In genomic region chr7:98501078-98501477, GRCm38 (mm10) we compare ENCODE assay signal across 20 mouse cellular contexts. TPM values are rescaled to one million over a fixed set of nuclear protein-coding genes. Genes with fewer than 3 reads are reported as not detected.
DNase-seq lines count a peak whose midpoint lies in the region; ATAC-seq and TF ChIP-seq lines count a peak whose summit lies in the region.
"Had no signal": no experiment of that assay in that cellular context is flagged by ENCODE, and none has a peak within 500 bp of the region (broad histone marks: within the 10 kb centered on the region; RNA-seq: fewer than 3 reads in every experiment).

No protein-coding gene starts in this region.

- no peaks in the 10 kb centered on the region for H3K9me3 ChIP-seq in limb, embryonic 11.5 days (ENCODE audit: control insufficient read depth, low read length)
- no peaks in the 10 kb centered on the region for H3K9me3 ChIP-seq in limb, embryonic 10.5 days (replicated peaks)
- H3K9me3 ChIP-seq in embryonic facial prominence, embryonic 14.5 days (ENCODE audit: control insufficient read depth, low read length) = no peaks in the 10 kb centered on the region
- H3K9me3 ChIP-seq in lung, postnatal 0 days (ENCODE audit: low read length) = no peaks in the 10 kb centered on the region
- H3K9me3 ChIP-seq: embryonic facial prominence, embryonic 12.5 days; forebrain, embryonic 15.5 days; liver, embryonic 15.5 days; midbrain, embryonic 12.5 days; neural tube, embryonic 12.5 days had no signal

- peaks cover 18% of the 10 kb centered on the region for H3K4me1 ChIP-seq in heart, adult 2 months (ENCODE audit: control insufficient read depth, insufficient read depth, low read length)
- peaks cover 17% of the 10 kb centered on the region for H3K4me1 ChIP-seq in limb, embryonic 11.5 days (ENCODE audit: control insufficient read depth, insufficient read depth, low read length)
- H3K4me1 ChIP-seq in limb, embryonic 10.5 days = peaks cover 79% of the 10 kb centered on the region
- peaks cover 34% of the 10 kb centered on the region for H3K4me1 ChIP-seq in embryonic facial prominence, embryonic 14.5 days (ENCODE audit: control insufficient read depth, insufficient read depth, low read length)
- H3K4me1 ChIP-seq in lung, postnatal 0 days (ENCODE audit: insufficient read depth, low read depth, low read length) = no peaks in the 10 kb centered on the region

- peak overlapping the region; percentile 65 for H3K27ac ChIP-seq in heart, adult 2 months
- H3K27ac ChIP-seq in limb, embryonic 11.5 days (replicated peaks; ENCODE audit: low read depth, low read length) = no peak overlapping the region
- no peak overlapping the region; the same call in 1 of the 2 replicates for H3K27ac ChIP-seq in limb, embryonic 10.5 days
- H3K27ac ChIP-seq in embryonic facial prominence, embryonic 14.5 days (replicated peaks; ENCODE audit: low read depth, low read length) = peak overlapping the region; percentile 63
- H3K27ac ChIP-seq in lung, postnatal 0 days (ENCODE audit: low read length) = no peak overlapping the region
- H3K27ac ChIP-seq: forebrain, embryonic 15.5 days; hindbrain, embryonic 14.5 days; liver, embryonic 15.5 days; midbrain, embryonic 12.5 days; neural tube, embryonic 12.5 days had no signal

- H3K79me2 ChIP-seq in heart, adult 2 months (replicated peaks; ENCODE audit: control insufficient read depth, insufficient read depth, low read length) = no peaks in the 10 kb centered on the region

- no peaks in the 10 kb centered on the region for H3K36me3 ChIP-seq in heart, adult 2 months (ENCODE audit: control insufficient read depth, insufficient read depth, low read length)
- no peaks in the 10 kb centered on the region for H3K36me3 ChIP-seq in limb, embryonic 11.5 days (ENCODE audit: control insufficient read depth, insufficient read depth, low read length)
- H3K36me3 ChIP-seq in limb, embryonic 10.5 days = peaks cover 2% of the 10 kb centered on the region; the same call in 1 of the 2 replicates
- H3K36me3 ChIP-seq in embryonic facial prominence, embryonic 14.5 days (ENCODE audit: control insufficient read depth, insufficient read depth, low read length) = no peaks in the 10 kb centered on the region
- H3K36me3 ChIP-seq in lung, postnatal 0 days (ENCODE audit: insufficient read depth, low read length) = peaks cover 8% of the 10 kb centered on the region; the same call in 1 of the 2 replicates
- H3K36me3 ChIP-seq: embryonic facial prominence, embryonic 12.5 days; forebrain, embryonic 15.5 days; liver, embryonic 15.5 days; midbrain, embryonic 12.5 days; neural tube, embryonic 12.5 days had no signal

- WGBS in heart, adult 2 months = 98% methylated on average over 7 of the region's 7 CpGs
- 93% methylated on average over 7 of the region's 7 CpGs for WGBS in limb, embryonic 11.5 days
- WGBS in limb, embryonic 10.5 days = 94% methylated on average over 7 of the region's 7 CpGs
- 97% methylated on average over 7 of the region's 7 CpGs for WGBS in embryonic facial prominence, embryonic 14.5 days
- WGBS in lung, postnatal 0 days = 92% methylated on average over 7 of the region's 7 CpGs

- no peak for ATAC-seq in limb, embryonic 11.5 days (ENCODE audit: insufficient number of reproducible peaks, low FRiP score, low TSS enrichment, low read depth)
- no peak for ATAC-seq in embryonic facial prominence, embryonic 14.5 days (ENCODE audit: low read depth)
- no peak for ATAC-seq in lung, postnatal 0 days
- ATAC-seq: forebrain, embryonic 15.5 days had no signal

- TF ChIP-seq POLR2A in heart, adult 2 months (IDR thresholded peaks at IDR 0.05; ENCODE audit: insufficient read depth, low read depth, low read length) = no peak
- no peak for TF ChIP-seq POLR2A in brain, embryonic 14.5 days (IDR thresholded peaks at IDR 0.05; ENCODE audit: borderline replicate concordance, extremely low read depth, insufficient read depth, insufficient read length, poor library complexity, severe bottlenecking)

- H3K4me3 ChIP-seq in heart, adult 2 months = no peak overlapping the region
- no peak overlapping the region for H3K4me3 ChIP-seq in limb, embryonic 11.5 days (ENCODE audit: low read depth, low read length)
- no peak overlapping the region for H3K4me3 ChIP-seq in limb, embryonic 10.5 days
- no peak overlapping the region for H3K4me3 ChIP-seq in embryonic facial prominence, embryonic 14.5 days (ENCODE audit: low read depth, low read length)
- no peak overlapping the region for H3K4me3 ChIP-seq in lung, postnatal 0 days (ENCODE audit: low read depth, low read length)
- H3K4me3 ChIP-seq: embryonic facial prominence, embryonic 12.5 days; forebrain, embryonic 15.5 days; liver, embryonic 15.5 days; midbrain, embryonic 12.5 days; neural tube, embryonic 12.5 days had no signal

- TF ChIP-seq CTCF in heart, adult 2 months (IDR thresholded peaks at IDR 0.05) = no peak
- no peak for TF ChIP-seq CTCF in brain, embryonic 14.5 days (IDR thresholded peaks at IDR 0.05; ENCODE audit: borderline replicate concordance, extremely low read depth, insufficient read depth, insufficient read length)
- TF ChIP-seq CTCF in lung, postnatal 0 days (IDR thresholded peaks at IDR 0.05) = no peak

- intact Hi-C loops in heart, adult 2 months (cut with DNase I) = no loop called here

- H3K4me2 ChIP-seq in limb, embryonic 11.5 days (ENCODE audit: low read depth, severe bottlenecking) = no peak overlapping the region
- no peak overlapping the region for H3K4me2 ChIP-seq in embryonic facial prominence, embryonic 14.5 days (ENCODE audit: low read depth, low read length)
- no peak overlapping the region for H3K4me2 ChIP-seq in lung, postnatal 0 days (replicated peaks; ENCODE audit: low read depth, low read length)
- H3K4me2 ChIP-seq: embryonic facial prominence, embryonic 12.5 days; forebrain, embryonic 15.5 days; hindbrain, embryonic 14.5 days; liver, embryonic 15.5 days; midbrain, embryonic 12.5 days; neural tube, embryonic 12.5 days had no signal

- peak in 1 of 2 experiments; percentile 3 for DNase-seq in heart, adult 2 months
- DNase-seq in heart, adult 18-20 months = no peak
- DNase-seq in limb, embryonic 11.5 days (ENCODE audit: low spot score) = no peak
- no peak for DNase-seq in limb, embryonic 10.5 days (ENCODE audit: low spot score)
- DNase-seq in brain, embryonic 14.5 days (ENCODE audit: low read depth) = peak; percentile 17
- DNase-seq in embryonic facial prominence, embryonic 14.5 days (ENCODE audit: low spot score) = no peak
- no peak for DNase-seq in c-Kit-positive CD71-positive TER-119-positive erythroid progenitor cells, embryonic 14.5 days (ENCODE audit: low spot score)
- DNase-seq in lung, postnatal 0 days (ENCODE audit: low spot score) = no peak
- DNase-seq: adrenal gland, postnatal 25 days; cerebellum, adult 11 months; cerebellum, postnatal 14 days; kidney, adult 11 months; lung, postnatal 14 days; thymus, postnatal 36 days had no signal

- no peaks in the 10 kb centered on the region for H3K27me3 ChIP-seq in heart, adult 2 months (ENCODE audit: control insufficient read depth, insufficient read depth, low read length)
- H3K27me3 ChIP-seq in limb, embryonic 11.5 days (ENCODE audit: control insufficient read depth, insufficient read depth, low read length) = no peaks in the 10 kb centered on the region
- peaks cover 14% of the 10 kb centered on the region; the same call in 1 of the 2 replicates for H3K27me3 ChIP-seq in limb, embryonic 10.5 days (ENCODE audit: low read depth, poor library complexity, severe bottlenecking)
- no peaks in the 10 kb centered on the region for H3K27me3 ChIP-seq in embryonic facial prominence, embryonic 14.5 days (replicated peaks; ENCODE audit: control insufficient read depth, insufficient read depth, low read length)
- no peaks in the 10 kb centered on the region for H3K27me3 ChIP-seq in lung, postnatal 0 days (replicated peaks; ENCODE audit: insufficient read depth, low read length)
- H3K27me3 ChIP-seq: embryonic facial prominence, embryonic 12.5 days; forebrain, embryonic 15.5 days; liver, embryonic 15.5 days; midbrain, embryonic 12.5 days; neural tube, embryonic 12.5 days had no signal

- TF ChIP-seq EP300 in heart, adult 2 months (IDR thresholded peaks at IDR 0.05; ENCODE audit: insufficient read depth, low read depth, low read length) = no peak
- TF ChIP-seq EP300 in lung, postnatal 0 days (IDR thresholded peaks at IDR 0.05) = no peak

- no peak overlapping the region for H3K9ac ChIP-seq in heart, adult 2 months (ENCODE audit: low read depth, low read length)
- H3K9ac ChIP-seq in limb, embryonic 11.5 days (ENCODE audit: low read length) = peak overlapping the region; percentile 30; the same call in 1 of the 2 replicates
- H3K9ac ChIP-seq in embryonic facial prominence, embryonic 14.5 days (ENCODE audit: low read depth, low read length) = no peak overlapping the region
- H3K9ac ChIP-seq in lung, postnatal 0 days (replicated peaks; ENCODE audit: low read depth) = no peak overlapping the region
- H3K9ac ChIP-seq: embryonic facial prominence, embryonic 12.5 days; forebrain, embryonic 15.5 days; hindbrain, embryonic 14.5 days; liver, embryonic 15.5 days; midbrain, embryonic 12.5 days; neural tube, embryonic 12.5 days had no signal

RNA-seq across cellular contexts. Expression of gene Lrrc32, which starts 12.0 kb away (rescaled TPM):
- 10 to 100 TPM; 13.6 to 13.7 TPM for total RNA-seq in heart, adult 2 months (2021)
- 14.5 and 21.9 TPM in 2 replicates for polyA plus RNA-seq in heart, adult 2 months (2012; rRNA removed)
- 1 to 10 TPM; 7.5 to 8.0 TPM for total RNA-seq in heart, adult 18-20 months (2021)
- polyA plus RNA-seq in limb, embryonic 11.5 days (2014; fragmentation: Nextera tagmentation; extraction: Ambion mirVana) = 2.4 and 3.4 TPM in 2 replicates
- polyA plus RNA-seq in limb, embryonic 10.5 days (2016; fragmentation: Nextera tagmentation; extraction: Ambion mirVana) = 2.8 and 3.6 TPM in 2 replicates
- polyA plus RNA-seq in brain, embryonic 14.5 days (2012; rRNA removed) = 3.8 and 6.7 TPM in 2 replicates
- polyA plus RNA-seq in embryonic facial prominence, embryonic 14.5 days (2014; fragmentation: Nextera tagmentation; extraction: Ambion mirVana) = 9.7 and 10.6 TPM in 2 replicates
- 5.7 and 6.4 TPM in 2 replicates for polyA plus RNA-seq in lung, postnatal 0 days (2015; fragmentation: Nextera tagmentation; extraction: Ambion mirVana)

Comparison
In these comparisons a context has a peak if more than half of its experiments do, and no peak if none do; other contexts are left out.
1. H3K27ac ChIP-seq: peak in heart, adult 2 months (single experiment) and embryonic facial prominence, embryonic 14.5 days (single experiment); none in limb, embryonic 11.5 days (single experiment), limb, embryonic 10.5 days (single experiment) and lung, postnatal 0 days (single experiment).